Mouse (Mus musculus) heart, adult 10 weeks (tissue): ENCODE results near the gene Cphx3. TPM values are rescaled to one million over a fixed set of nuclear protein-coding genes. Genes with fewer than 3 reads are reported as not detected.

Source experiments
- polyA plus RNA-seq: library from polyadenylated mRNA; stranded (reverse); fragments of 350-450 nt; fragmentation: Illumina TruSeq; extraction: RNeasy Lipid Tissue Mini Kit (QIAGEN cat#74804); gene quantifications from one replicate; pipeline ENCODE4 v1.2.3, GENCODE M21; 2014; ENCODE audit warnings: low read depth, low replicate concordance

The Cphx3 gene
- polyA plus RNA-seq, result not detected

GRCm38 (mm10) chr14:26081997-26082396, at the start of gene Cphx3:
Gene Cphx3, plus strand, starts transcription at chr14:26082297.

GRCm38 (mm10) chr14:26042611-26043010, 39.5 kb upstream of the Cphx3 start, which contains the start of gene Gm9780:
Gene Gm9780, minus strand, starts transcription at chr14:26042711.

GRCm38 (mm10) chr14:26067325-26067633, 14.8 kb upstream of the Cphx3 start, which contains the start of gene Tmem254c:
Gene Tmem254c, minus strand, starts transcription at chr14:26067355.

GRCm38 (mm10) chr14:26081216-26081615, 881 bp upstream of the Cphx3 start, which contains the start of gene Cphx2:
Gene Cphx2, plus strand, starts transcription at chr14:26081516.

GRCm38 (mm10) chr14:26118150-26118549, 36.1 kb downstream of the Cphx3 start, which contains the start of gene Duxbl2:
Gene Duxbl2, plus strand, starts transcription at chr14:26118349.

GRCm38 (mm10) chr14:26182380-26182779, 100.3 kb downstream of the Cphx3 start, which contains the start of gene Plac9b:
Gene Plac9b, minus strand, starts transcription at chr14:26182480.

GRCm38 (mm10) chr14:26206926-26207247, 124.8 kb downstream of the Cphx3 start, which contains the start of gene Tmem254b:
Gene Tmem254b, minus strand, starts transcription at chr14:26207041.

GRCm38 (mm10) chr14:26257756-26258617, 175.9 kb downstream of the Cphx3 start, which contains the start of gene Duxbl3:
Gene Duxbl3, plus strand, starts transcription at chr14:26257962.

Other genes starting within 250 kb of the Cphx3 start
- 76.7 TPM for gene Anxa11, start 240.1 kb upstream of the Cphx3 start, polyA plus RNA-seq
- gene Plac9a, start 179.2 kb upstream of the Cphx3 start, polyA plus RNA-seq, result 9.4 TPM
- 2.3 TPM for gene Tmem254a, start 154.6 kb upstream of the Cphx3 start, polyA plus RNA-seq
- gene Cphx1, start 144.0 kb upstream of the Cphx3 start, polyA plus RNA-seq, result not detected
- gene Duxbl1, start 103.7 kb upstream of the Cphx3 start, polyA plus RNA-seq, result 0.39 TPM
- gene Gm9780, start 39.6 kb upstream of the Cphx3 start, polyA plus RNA-seq, result 63.0 TPM
- gene Tmem254c, start 14.9 kb upstream of the Cphx3 start, polyA plus RNA-seq, result 7.0 TPM
- not detected for gene Cphx2, start 781 bp upstream of the Cphx3 start, polyA plus RNA-seq
- gene Duxbl2, start 36.1 kb downstream of the Cphx3 start, polyA plus RNA-seq, result not detected
- gene Plac9b, start 100.2 kb downstream of the Cphx3 start, polyA plus RNA-seq, result 37.0 TPM
- 6.5 TPM for gene Tmem254b, start 124.7 kb downstream of the Cphx3 start, polyA plus RNA-seq
- gene Duxbl3, start 175.7 kb downstream of the Cphx3 start, polyA plus RNA-seq, result not detected